8 mouse cellular contexts compared by ENCODE assay signal in genomic region chr5:128808547-128809182, GRCm38 (mm10).
DNase-seq lines count a peak whose midpoint lies in the region; ATAC-seq and TF ChIP-seq lines count a peak whose summit lies in the region.
"Had no signal": no experiment of that assay in that cellular context is flagged by ENCODE, and none has a peak within 500 bp of the region (broad histone marks: within the 10 kb centered on the region; RNA-seq: fewer than 3 reads in every experiment).

No protein-coding gene starts in this region.

- H3K4me1 ChIP-seq in intestine, postnatal 0 days (replicated peaks; ENCODE audit: control insufficient read depth, insufficient read depth, low read length) = no peaks in the 10 kb centered on the region
- H3K4me1 ChIP-seq in intestine, embryonic 16.5 days (ENCODE audit: control insufficient read depth, insufficient read depth, low read length) = no peaks in the 10 kb centered on the region
- H3K4me1 ChIP-seq: limb, embryonic 13.5 days had no signal

- no peak overlapping the region for H3K4me3 ChIP-seq in intestine, postnatal 0 days (ENCODE audit: low read depth, low read length)
- no peak overlapping the region for H3K4me3 ChIP-seq in intestine, embryonic 16.5 days (ENCODE audit: low read length)
- H3K4me3 ChIP-seq: limb, embryonic 13.5 days had no signal

- no peaks in the 10 kb centered on the region for H3K36me3 ChIP-seq in intestine, postnatal 0 days (ENCODE audit: control insufficient read depth, insufficient read depth)
- no peaks in the 10 kb centered on the region for H3K36me3 ChIP-seq in intestine, embryonic 16.5 days (ENCODE audit: control insufficient read depth, insufficient read depth, low read length)
- H3K36me3 ChIP-seq: limb, embryonic 13.5 days had no signal

- no peak overlapping the region for H3K4me2 ChIP-seq in intestine, postnatal 0 days (replicated peaks; ENCODE audit: low read depth)
- H3K4me2 ChIP-seq in intestine, embryonic 16.5 days (ENCODE audit: low read depth, low read length) = no peak overlapping the region
- H3K4me2 ChIP-seq: limb, embryonic 13.5 days had no signal

- H3K27me3 ChIP-seq in intestine, postnatal 0 days (replicated peaks; ENCODE audit: control insufficient read depth, insufficient read depth, low read length) = no peaks in the 10 kb centered on the region
- H3K27me3 ChIP-seq in intestine, embryonic 16.5 days (replicated peaks; ENCODE audit: control insufficient read depth, insufficient read depth, low read length) = no peaks in the 10 kb centered on the region

- no peak overlapping the region for H3K27ac ChIP-seq in intestine, postnatal 0 days (ENCODE audit: low read depth, low read length)
- no peak overlapping the region for H3K27ac ChIP-seq in intestine, embryonic 16.5 days (ENCODE audit: low read length)
- H3K27ac ChIP-seq: limb, embryonic 13.5 days had no signal

- DNase-seq in thymus, postnatal 4 days = peak; percentile 29
- no peak for DNase-seq in thymus, postnatal 36 days
- DNase-seq in forelimb bud, embryonic 11.5 days (ENCODE audit: low read depth, low spot score) = peak; percentile 24
- DNase-seq in spleen, adult 18-20 months = no peak
- DNase-seq in T-cell, adult 2 months (ENCODE audit: low spot score) = no peak

- peak; percentile 66 for TF ChIP-seq CTCF in intestine, postnatal 0 days (IDR thresholded peaks at IDR 0.05; ENCODE audit: low read depth)

- no peak for ATAC-seq in intestine, postnatal 0 days
- ATAC-seq in intestine, embryonic 16.5 days = no peak

- H3K9ac ChIP-seq in intestine, postnatal 0 days (ENCODE audit: low read depth, low read length) = no peak overlapping the region
- no peak overlapping the region for H3K9ac ChIP-seq in intestine, embryonic 16.5 days (ENCODE audit: low read depth, low read length)
- H3K9ac ChIP-seq: limb, embryonic 13.5 days had no signal

- H3K9me3 ChIP-seq in intestine, postnatal 0 days (ENCODE audit: control insufficient read depth) = no peaks in the 10 kb centered on the region
- H3K9me3 ChIP-seq in intestine, embryonic 16.5 days (ENCODE audit: control insufficient read depth, low read length) = no peaks in the 10 kb centered on the region

- WGBS in intestine, postnatal 0 days = 56% methylated on average over 9 of the region's 9 CpGs
- WGBS in intestine, embryonic 16.5 days = 60% methylated on average over 9 of the region's 9 CpGs

Comparison
In these comparisons a context has a peak if more than half of its experiments do, and no peak if none do; other contexts are left out.
1. DNase-seq: peak in thymus, postnatal 4 days (single experiment) and forelimb bud, embryonic 11.5 days (single experiment); none in thymus, postnatal 36 days (0 of 2), spleen, adult 18-20 months (0 of 2) and T-cell, adult 2 months (single experiment).